Mouse (Mus musculus): ENCODE measurements at regions not wholly inside any gene's neighbourhood (a gene's known extent, or its start where the extent isn't known, plus 50 kb on each side); places are given as distances from the start of the nearest gene placed in this dataset.

GRCm38 (mm10) chr16:39512774-39513173, 471.4 kb upstream of the Lsamp start:
- DNase-seq (ENCODE audit: low spot score in 2 of 2): no peak

DNA sequence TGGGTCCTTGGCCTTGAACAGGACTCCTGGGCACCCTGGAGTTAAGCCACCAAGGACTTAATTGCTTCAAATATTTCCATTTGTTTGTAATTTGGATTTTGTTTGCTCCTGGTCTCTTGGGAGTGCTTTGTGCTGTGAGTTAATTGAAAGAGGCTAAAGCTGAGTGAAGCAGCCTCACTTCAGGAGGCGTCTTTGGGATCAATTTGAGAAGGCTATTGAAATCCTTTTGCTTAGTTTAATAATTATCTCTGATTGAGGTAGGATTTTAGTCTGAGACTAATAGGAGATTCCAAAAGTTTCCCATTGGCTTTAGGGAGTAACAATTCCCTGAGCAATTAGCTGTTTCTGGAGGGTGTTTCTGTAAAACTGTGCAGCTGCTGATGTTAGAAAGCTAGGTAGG, 470.5 kb upstream of the Lsamp start:
- DNase-seq (ENCODE audit: low spot score in 2 of 2): no peak

DNA sequence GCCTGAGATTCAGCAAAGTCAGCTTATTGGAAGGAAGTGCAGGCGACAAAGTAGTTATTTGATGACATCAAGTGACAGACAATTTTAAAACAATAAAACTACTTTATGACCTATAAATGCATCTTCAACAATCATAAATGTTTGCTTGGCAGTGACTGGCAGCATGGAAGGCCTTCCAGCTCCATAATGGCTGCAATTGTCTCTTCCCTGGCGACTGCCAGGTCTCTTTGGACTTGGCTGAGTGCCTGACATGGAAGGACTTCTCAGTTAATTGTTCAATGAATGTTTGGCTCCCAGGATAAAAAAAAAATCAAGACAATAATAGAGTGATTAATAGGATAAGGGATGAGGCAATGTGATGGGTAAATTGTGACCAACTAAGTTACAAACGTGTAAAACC, 453.1 kb upstream of the Lsamp start:
- DNase-seq (ENCODE audit: low spot score in 2 of 2): peak in 1 of 2 experiments; percentile 4

- no peak for DNase-seq (ENCODE audit: low spot score in 2 of 2)
These were observed 451.4 kb upstream of the Lsamp start for GRCm38 (mm10) chr16:39532770-39533169.

GRCm38 (mm10) chr16:39533351-39533750, 450.8 kb upstream of the Lsamp start:
- peak in 1 of 2 experiments; percentile 7 for DNase-seq (ENCODE audit: low spot score in 2 of 2)

DNA sequence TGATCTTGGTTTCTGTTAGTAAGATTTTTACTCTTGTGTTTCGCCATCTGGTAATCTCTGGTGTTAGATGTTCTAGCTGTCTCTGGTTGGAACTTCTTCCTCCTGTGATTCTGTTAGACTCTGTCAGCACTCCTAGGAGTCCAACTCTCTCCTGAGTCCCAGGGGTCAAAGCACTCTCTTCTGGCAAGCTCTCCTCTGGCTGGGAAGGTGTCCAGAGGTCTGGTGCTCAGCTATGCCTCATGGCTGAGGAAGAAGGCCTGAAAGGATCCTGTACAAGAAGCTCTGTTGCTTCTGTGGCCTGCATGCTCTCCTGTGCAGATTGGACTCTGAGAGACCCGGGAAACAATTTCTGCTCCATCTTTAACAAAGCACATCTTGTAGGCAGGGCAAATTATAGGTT, 430.8 kb upstream of the Lsamp start:
- DNase-seq (ENCODE audit: low spot score in 2 of 2): no peak

DNA sequence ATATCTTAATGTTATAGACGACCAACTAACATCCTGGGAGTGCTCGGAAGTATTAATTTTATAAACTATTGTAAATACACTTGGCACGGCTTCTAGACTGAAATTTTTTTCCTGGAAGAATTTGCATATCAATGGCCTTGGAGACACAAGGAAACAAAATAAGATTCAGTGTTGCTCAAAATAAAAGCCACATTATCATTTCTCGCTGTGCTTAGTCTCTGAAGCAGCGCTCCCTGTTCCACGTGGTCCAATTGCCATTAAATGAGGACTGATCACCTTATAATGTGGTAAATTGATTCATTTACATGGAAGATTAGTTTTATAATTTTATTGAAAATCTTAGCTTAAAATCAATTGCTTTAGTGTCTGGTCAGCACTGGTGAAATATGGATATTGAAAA, 407.5 kb upstream of the Lsamp start:
- DNase-seq (ENCODE audit: low spot score in 2 of 2): no peak

- no peak for DNase-seq (ENCODE audit: low spot score in 2 of 2)
These were observed 404.5 kb upstream of the Lsamp start for GRCm38 (mm10) chr16:39579621-39580020.
